Mouse (Mus musculus): ENCODE data around the gene Trim31. TPM values are rescaled to one million over a fixed set of nuclear protein-coding genes. Genes with fewer than 3 reads are reported as not detected.

Trim31 gene
- total RNA-seq, 2 experiments from 2014 or later: not detected

- DNase-seq: peak; percentile 13
Measured at GRCm38 (mm10) chr17:36944121-36944775, 46.3 kb downstream of the Trim31 start.

- DNase-seq: peak; percentile 37
Measured at GRCm38 (mm10) chr17:36947051-36947819, 49.3 kb downstream of the Trim31 start.

DNA sequence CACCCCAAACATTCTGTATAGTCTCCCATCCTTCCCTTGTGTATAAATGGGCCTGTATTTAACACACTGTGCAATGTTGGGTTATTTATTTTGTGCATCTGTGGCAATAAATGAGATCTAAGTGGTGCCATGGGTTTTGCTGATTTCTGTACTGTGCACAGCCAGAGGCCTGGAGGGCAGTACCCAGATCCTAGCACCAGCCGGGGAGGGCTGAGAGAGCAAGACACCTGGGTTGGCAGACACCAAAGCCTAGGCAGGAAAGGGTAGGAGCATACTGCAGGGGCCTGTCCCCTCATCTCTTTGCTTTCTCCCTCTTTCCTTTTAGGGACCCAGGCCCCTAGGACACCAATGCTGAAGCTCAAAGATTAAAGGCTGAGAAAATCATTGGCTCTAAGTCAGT lies 50.4 kb downstream of the Trim31 start:
- no peak for DNase-seq

DNA sequence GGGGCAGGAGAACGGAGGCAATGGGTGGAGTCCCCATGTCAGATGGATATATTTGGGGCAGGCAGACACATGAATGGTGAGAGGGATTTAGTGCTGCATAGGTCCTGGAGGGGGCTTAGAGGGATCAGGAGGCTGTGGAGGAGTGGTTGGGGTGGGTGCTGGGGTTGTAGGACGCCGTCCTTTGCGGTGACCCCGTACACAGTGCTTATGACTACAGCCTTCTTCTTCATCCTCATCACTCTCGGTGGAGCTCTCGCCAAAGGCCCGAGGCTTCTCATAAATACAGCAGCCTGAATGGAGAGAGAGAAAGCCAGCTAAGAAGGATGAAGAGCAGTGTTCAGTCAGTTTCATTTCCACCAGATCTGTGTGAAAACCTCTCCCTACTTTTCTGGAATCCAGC lies 51.3 kb downstream of the Trim31 start:
- DNase-seq: no peak

GRCm38 (mm10) chr17:36950981-36951947 lies 53.3 kb downstream of the Trim31 start, which contains the start of gene Ppp1r11:
Ppp1r11 (minus strand) TSS chr17:36951741.
- peak; percentile 96 for DNase-seq

DNA sequence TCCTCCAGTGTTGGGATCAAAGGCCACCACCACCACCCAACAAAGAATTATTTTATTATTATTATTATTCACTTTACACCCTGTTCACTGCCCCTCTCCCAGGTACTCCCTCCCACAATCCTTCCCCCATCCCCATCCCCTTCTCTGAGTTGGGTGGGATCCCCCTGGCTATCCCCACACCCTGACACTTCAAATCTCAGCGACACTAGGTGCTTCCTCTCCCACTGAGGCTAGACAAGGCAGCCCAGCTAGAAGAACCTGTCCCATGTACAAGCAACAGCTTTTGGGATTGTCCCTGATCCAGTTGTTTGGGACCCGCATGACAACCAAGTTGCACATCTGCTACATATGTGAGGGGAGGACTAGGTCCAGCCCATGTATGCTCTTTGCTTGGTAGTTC lies 54.7 kb downstream of the Trim31 start:
- no peak for DNase-seq

DNA sequence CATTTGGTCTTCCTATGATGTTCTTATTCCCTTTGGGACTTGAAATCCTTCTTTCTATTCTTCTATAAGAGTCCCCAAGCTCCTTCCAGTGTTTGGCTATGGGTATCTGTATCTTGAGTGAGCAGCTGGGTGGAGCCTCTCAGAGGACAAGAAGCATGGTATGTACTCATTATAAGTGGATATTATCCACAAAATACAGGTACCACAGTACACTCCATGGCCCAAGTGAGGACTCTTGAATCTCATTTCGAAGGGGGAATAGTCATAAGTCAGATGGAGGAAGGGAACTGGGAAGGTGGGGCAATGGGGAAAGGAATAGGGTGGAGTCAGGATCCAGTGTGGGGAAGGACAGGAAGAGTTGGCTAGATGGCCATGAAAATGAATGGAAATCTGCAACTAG lies 55.1 kb downstream of the Trim31 start:
- DNase-seq: no peak

- peak; percentile 92 for DNase-seq
Measured at GRCm38 (mm10) chr17:36957999-36958743, 60.3 kb downstream of the Trim31 start, which contains the start of the genes Znrd1 and Znrd1as. Znrd1 (minus strand) TSS chr17:36958559. Znrd1as (plus strand) TSS chr17:36958592.

DNA sequence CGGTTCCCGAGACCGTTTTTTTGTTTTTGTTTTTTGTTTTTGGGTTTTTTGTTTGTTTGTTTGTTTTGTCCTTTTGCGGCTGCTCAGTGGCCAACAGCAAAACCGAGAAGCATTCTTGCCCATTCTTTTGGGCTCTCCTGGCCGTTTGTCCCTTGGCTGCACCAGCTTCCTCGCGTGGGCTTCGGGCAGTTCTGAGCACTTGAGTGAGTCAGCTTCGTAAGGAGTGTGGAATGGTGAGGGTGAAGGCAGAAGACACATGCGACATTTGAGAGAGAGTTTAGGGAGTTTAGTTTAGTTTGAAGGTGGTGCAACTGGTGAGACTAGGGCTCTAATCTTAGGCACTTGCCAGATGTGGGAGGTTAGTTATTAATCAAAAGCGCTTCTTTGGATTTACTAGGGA lies 61.0 kb downstream of the Trim31 start:
- DNase-seq: no peak

Other genes with a start within 250 kb of the Trim31 start
- gene H2-M1, start 225.9 kb upstream of the Trim31 start, total RNA-seq (2021): not detected
- not detected for gene H2-M10.5, start 125.2 kb upstream of the Trim31 start, total RNA-seq (2021)
- not detected for gene H2-M10.6, start 85.9 kb upstream of the Trim31 start, total RNA-seq (2021)
- 10 to 100 TPM; 15.2 to 16.7 TPM for gene Trim26, start 61.0 kb upstream of the Trim31 start, total RNA-seq (2021)
- gene Trim15, start 30.9 kb upstream of the Trim31 start, total RNA-seq (2021): not detected
- gene Trim10, start 28.5 kb upstream of the Trim31 start, total RNA-seq (2021): under 1 TPM in 1 of 2 experiments, not detected in 1; 0.16 TPM
- gene Trim40, start 8.0 kb upstream of the Trim31 start, total RNA-seq (2021): not detected
- gene Rnf39, start 44.8 kb downstream of the Trim31 start, total RNA-seq (2021): under 1 TPM in 1 of 2 experiments, not detected in 1; 0.38 TPM
- 10 to 100 TPM; 47.3 to 64.5 TPM for gene Ppp1r11, start 53.6 kb downstream of the Trim31 start, total RNA-seq (2021)
- 10 to 100 TPM; 18.0 to 20.6 TPM for gene Znrd1, start 60.4 kb downstream of the Trim31 start, total RNA-seq (2021)
- gene Znrd1as, start 60.5 kb downstream of the Trim31 start, total RNA-seq (2021): 10 to 100 TPM; 13.7 to 15.1 TPM
- gene 2410137M14Rik, start 83.1 kb downstream of the Trim31 start, total RNA-seq (2021): not detected
- gene H2-M5, start 91.4 kb downstream of the Trim31 start, total RNA-seq (2021): not detected
- gene Zfp57, start 103.0 kb downstream of the Trim31 start, total RNA-seq (2021): under 1 TPM; 0.78 to 0.82 TPM
- not detected for gene Mog, start 125.3 kb downstream of the Trim31 start, total RNA-seq (2021)
- gene Gabbr1, start 147.8 kb downstream of the Trim31 start, total RNA-seq (2021): 10 to 100 TPM in 1 of 2 experiments, 1 to 10 TPM in 1; 8.8 to 11.0 TPM
- not detected for gene Olfr90, start 190.4 kb downstream of the Trim31 start, total RNA-seq (2021)
- gene Olfr91, start 200.2 kb downstream of the Trim31 start, total RNA-seq (2021): not detected
- gene Olfr92, start 222.0 kb downstream of the Trim31 start, total RNA-seq (2021): not detected

Measured in gastrocnemius, postnatal 25 days (tissue).